Mouse (Mus musculus) midbrain, embryonic 16.5 days (tissue): ENCODE results near the gene Zdhhc18. TPM values are rescaled to one million over a fixed set of nuclear protein-coding genes. Genes with fewer than 3 reads are reported as not detected.

Source experiments
- microRNA-seq: library from miRNA; unstranded; fragments of <30 nt; microRNA quantifications from one replicate; pipeline ENCODE4, GENCODE M21; 2017
- polyA plus RNA-seq: library from polyadenylated mRNA; unstranded; fragments of >200 nt; fragmentation: Nextera tagmentation; extraction: Ambion mirVana; gene quantifications from 2 replicates; pipeline ENCODE4 v1.2.1, GENCODE M21; 2015

The Zdhhc18 gene
- polyA plus RNA-seq, 1 experiment from 2014 or later: 4.7 TPM

Small RNAs within 50 kb of the gene (microRNA-seq; reads per million reads assigned to microRNA genes)
- gene Gm23158: not detected

Other genes starting within 250 kb of the Zdhhc18 start
- gene Tent5b, start 170.0 kb downstream of the Zdhhc18 start, polyA plus RNA-seq: 0.15 TPM in 2 replicates
- 5.7 and 8.2 TPM in 2 replicates for gene Trnp1, start 151.6 kb downstream of the Zdhhc18 start, polyA plus RNA-seq
- gene Kdf1, start 131.2 kb downstream of the Zdhhc18 start, polyA plus RNA-seq: 0.61 and 0.69 TPM in 2 replicates
- 247 and 263 TPM in 2 replicates for gene Nudc, start 104.2 kb downstream of the Zdhhc18 start, polyA plus RNA-seq
- not detected in 2 replicates for gene Nr0b2, start 96.8 kb downstream of the Zdhhc18 start, polyA plus RNA-seq
- 6.1 and 6.5 TPM in 2 replicates for gene Gpatch3, start 75.4 kb downstream of the Zdhhc18 start, polyA plus RNA-seq
- 16.1 and 17.0 TPM in 2 replicates for gene Gpn2, start 65.8 kb downstream of the Zdhhc18 start, polyA plus RNA-seq
- gene Sfn, start 48.0 kb downstream of the Zdhhc18 start, polyA plus RNA-seq: 1.1 and 1.2 TPM in 2 replicates
- gene Pigv, start 22.5 kb upstream of the Zdhhc18 start, polyA plus RNA-seq: 14.7 and 18.5 TPM in 2 replicates
- 28.7 and 36.1 TPM in 2 replicates for gene Arid1a, start 106.6 kb upstream of the Zdhhc18 start, polyA plus RNA-seq
- gene Rps6ka1, start 237.6 kb upstream of the Zdhhc18 start, polyA plus RNA-seq: 21.9 and 22.2 TPM in 2 replicates